Mouse (Mus musculus) heart, adult 2 months (tissue): ENCODE measurements around the gene Sgsm3. TPM values are rescaled to one million over a fixed set of nuclear protein-coding genes. Genes with fewer than 3 reads are reported as not detected.

ENCODE experiments used
- DNase-seq, 2 experiments: peaks; one replicate each; pipeline ENCODE4 v3.0.0; 2021
- H3K27ac ChIP-seq: fragments of 200-600 bp; 2 replicates; pipeline ENCODE4 v1.8.1; 2022
- H3K27me3 ChIP-seq: fragments of 200-500 bp; 2 replicates; pipeline ENCODE4 v1.6.1; 2012; ENCODE audit warnings: mild to moderate bottlenecking, low read length, inconsistent platforms, mixed read lengths; ENCODE audit not compliant: control insufficient read depth, insufficient read depth
- H3K36me3 ChIP-seq: fragments of 200-500 bp; 2 replicates; pipeline ENCODE4 v1.6.1; 2012; ENCODE audit warnings: low read length, inconsistent platforms; ENCODE audit not compliant: control insufficient read depth, insufficient read depth
- H3K4me1 ChIP-seq: fragments of 200-500 bp; 2 replicates; pipeline ENCODE4 v1.6.1; 2011; ENCODE audit warnings: low read length; ENCODE audit not compliant: control insufficient read depth, insufficient read depth
- H3K4me3 ChIP-seq: fragments of 200-600 bp; 2 replicates; pipeline ENCODE4 v1.8.1; 2022
- H3K79me2 ChIP-seq: fragments of 200-500 bp; replicated peaks from 2 replicates; pipeline ENCODE4 v1.6.1; 2012; ENCODE audit warnings: mild to moderate bottlenecking, inconsistent platforms, low read length, moderate library complexity, mixed read lengths; ENCODE audit not compliant: control insufficient read depth, insufficient read depth
- H3K9ac ChIP-seq: fragments of 200-500 bp; 2 replicates; pipeline ENCODE4 v1.6.1; 2012; ENCODE audit warnings: low read depth, mild to moderate bottlenecking, control low read depth, inconsistent platforms, low read length, mixed read lengths
- CTCF ChIP-seq: fragments of 200-600 bp; IDR thresholded peaks from 2 replicates; pipeline ENCODE4 v1.8.1; 2022; ENCODE audit warnings: antibody characterized with exemption, mild to moderate bottlenecking, moderate library complexity
- EP300 ChIP-seq: fragments of 200-500 bp; IDR thresholded peaks from 2 replicates; pipeline ENCODE4 v1.6.1; 2011; ENCODE audit warnings: low read depth, low read length, control low read depth; ENCODE audit not compliant: insufficient read depth
- POLR2A ChIP-seq: fragments of 200-500 bp; IDR thresholded peaks from 2 replicates; pipeline ENCODE4 v1.6.1; 2011; ENCODE audit warnings: mild to moderate bottlenecking, low read depth, low read length, control low read depth; ENCODE audit not compliant: insufficient read depth
- WGBS: fragments of 180-500 bp; shearing (Covaris S2); methylation state at CpG from one replicate; pipeline ENCODE4 v1.1.7; 2018; 5-methylcytosine and 5-hydroxymethylcytosine counted together
- intact Hi-C: fragments of 180-260 bp; cut with DNase I; formaldehyde crosslinking; loops from one replicate; pipeline ENCODE4 v1.15.1; 2025
- polyA plus RNA-seq: library from polyadenylated mRNA; depleted of rRNA; stranded (reverse); fragments of >200 nt; gene quantifications from 2 replicates; pipeline ENCODE4 v1.2.3, GENCODE M21; 2012
- total RNA-seq, 2 experiments: library from RNA; stranded (reverse); gene quantifications; 2 replicates each; pipeline ENCODE4 v1.2.3; 2021

The Sgsm3 gene
- total and polyA plus RNA-seq, 3 experiments, result 14.0 to 16.2 (median 14.2) TPM

GRCm38 (mm10) chr15:81044446-81044845 lies 66.9 kb downstream of the Sgsm3 start:
- Histone ChIP-seq H3K9ac (no peak overlapping the region), H3K4me3 (no peak overlapping the region), H3K79me2 (0 out of 2 replicates have a peak, but pooled peaks cover 1% of the 10 kb centered on the region), H3K4me1 (no peaks in the 10 kb centered on the region), H3K36me3 (no peaks in the 10 kb centered on the region), H3K27me3 (no peaks in the 10 kb centered on the region), H3K27ac (no peak overlapping the region)
- 88% methylated on average over 9 of the region's 9 CpGs for WGBS
- peak in 1 of 2 experiments; percentile 52 for DNase-seq
- intact Hi-C loops, result no loop called here
- no peak for TF ChIP-seq EP300
- TF ChIP-seq POLR2A, result no peak
- no peak for TF ChIP-seq CTCF

- Histone ChIP-seq H3K79me2 (0 out of 2 replicates have a peak, but pooled peaks cover 1% of the 10 kb centered on the region), H3K27me3 (no peaks in the 10 kb centered on the region), H3K27ac (no peak overlapping the region; the same call in 1 of the 2 replicates), H3K36me3 (no peaks in the 10 kb centered on the region), H3K4me3 (no peak overlapping the region), H3K4me1 (0 out of 2 replicates have a peak, but pooled peaks cover 1% of the 10 kb centered on the region), H3K9ac (no peak overlapping the region)
- TF ChIP-seq EP300 (no peak), POLR2A (no peak), CTCF (no peak)
- DNase-seq, result peak in 1 of 2 experiments; percentile 55
- intact Hi-C loops, result no loop called here
- 90% methylated on average over 4 of the region's 4 CpGs for WGBS
Measured at GRCm38 (mm10) chr15:81045336-81045735, 67.8 kb downstream of the Sgsm3 start.

- intact Hi-C loops, result no loop called here
- WGBS, result 84% methylated on average over 7 of the region's 7 CpGs
- DNase-seq, result no peak
- no peaks in the 10 kb centered on the region for H3K36me3 ChIP-seq
- H3K27me3 ChIP-seq, result no peaks in the 10 kb centered on the region
- no peak for TF ChIP-seq POLR2A
- TF ChIP-seq CTCF, result no peak
- no peak for TF ChIP-seq EP300
- H3K27ac ChIP-seq, result no peak overlapping the region
- no peak overlapping the region for H3K4me3 ChIP-seq
- 0 out of 2 replicates have a peak, but pooled peaks cover 1% of the 10 kb centered on the region for H3K4me1 ChIP-seq
- H3K79me2 ChIP-seq, result 0 out of 2 replicates have a peak, but pooled peaks cover 1% of the 10 kb centered on the region
- no peak overlapping the region for H3K9ac ChIP-seq
Measured at GRCm38 (mm10) chr15:81046061-81046460, 68.5 kb downstream of the Sgsm3 start.

- 54% methylated on average over 10 of the region's 10 CpGs for WGBS
- intact Hi-C loops, result no loop called here
Measured at GRCm38 (mm10) chr15:81047497-81047896, 69.9 kb downstream of the Sgsm3 start.

GRCm38 (mm10) chr15:81049401-81050053 lies 72.0 kb downstream of the Sgsm3 start:
- Histone ChIP-seq H3K4me3 (no peak overlapping the region), H3K27ac (no peak overlapping the region), H3K27me3 (no peaks in the 10 kb centered on the region), H3K4me1 (0 out of 2 replicates have a peak, but pooled peaks cover 1% of the 10 kb centered on the region), H3K9ac (no peak overlapping the region), H3K36me3 (no peaks in the 10 kb centered on the region), H3K79me2 (no peaks in the 10 kb centered on the region)
- no peak for DNase-seq
- intact Hi-C loops, result loop anchor here (1.0 kb wide), 1 partner anchor 22 kb away; no protein-coding TSS in a partner anchor
- peak; percentile 74 for TF ChIP-seq CTCF
- no peak for TF ChIP-seq POLR2A
- no peak for TF ChIP-seq EP300
- WGBS, result 67% methylated on average over 6 of the region's 6 CpGs

More at GRCm38 (mm10) chr15:81047497-81047896, 69.9 kb downstream of the Sgsm3 start:
- Histone ChIP-seq H3K27me3 (no peaks in the 10 kb centered on the region), H3K36me3 (no peaks in the 10 kb centered on the region), H3K79me2 (no peaks in the 10 kb centered on the region), H3K4me3 (no peak overlapping the region), H3K9ac (no peak overlapping the region), H3K4me1 (0 out of 2 replicates have a peak, but pooled peaks cover 1% of the 10 kb centered on the region), H3K27ac (no peak overlapping the region)
- no peak for TF ChIP-seq EP300
- TF ChIP-seq CTCF, result no peak
- no peak for TF ChIP-seq POLR2A
- no peak for DNase-seq

GRCm38 (mm10) chr15:81050488-81050887 lies 72.9 kb downstream of the Sgsm3 start:
- Histone ChIP-seq H3K9ac (no peak overlapping the region), H3K79me2 (no peaks in the 10 kb centered on the region), H3K36me3 (no peaks in the 10 kb centered on the region), H3K27me3 (no peaks in the 10 kb centered on the region), H3K4me1 (0 out of 2 replicates have a peak, but pooled peaks cover 1% of the 10 kb centered on the region), H3K4me3 (no peak overlapping the region), H3K27ac (no peak overlapping the region)
- no peak for DNase-seq
- WGBS, result 26% methylated on average over 3 of the region's 3 CpGs
- TF ChIP-seq CTCF (no peak), POLR2A (no peak), EP300 (no peak)
- intact Hi-C loops, result no loop called here
